Mouse (Mus musculus): Measurements from ENCODE around the gene 9230112D13Rik.

The 9230112D13Rik gene

GRCm38 (mm10) chr14:34499664-34500063 is 22.9 kb downstream of the 9230112D13Rik start:
- DNase-seq (ENCODE audit: low spot score in 2 of 2): no peak

- DNase-seq (ENCODE audit: low spot score in 2 of 2): no peak
Observed at GRCm38 (mm10) chr14:34497346-34497745, 25.3 kb downstream of the 9230112D13Rik start.

- DNase-seq (ENCODE audit: low spot score in 2 of 2): no peak
Observed at GRCm38 (mm10) chr14:34493682-34494081, 28.9 kb downstream of the 9230112D13Rik start.

GRCm38 (mm10) chr14:34492688-34493087 is 29.9 kb downstream of the 9230112D13Rik start:
- no peak for DNase-seq (ENCODE audit: low spot score in 2 of 2)

- no peak for DNase-seq (ENCODE audit: low spot score in 2 of 2)
Observed at GRCm38 (mm10) chr14:34490965-34491364, 31.6 kb downstream of the 9230112D13Rik start.

GRCm38 (mm10) chr14:34489928-34490327 is 32.7 kb downstream of the 9230112D13Rik start:
- no peak for DNase-seq (ENCODE audit: low spot score in 2 of 2)

- no peak for DNase-seq (ENCODE audit: low spot score in 2 of 2)
Observed at GRCm38 (mm10) chr14:34486169-34486568, 36.4 kb downstream of the 9230112D13Rik start.

GRCm38 (mm10) chr14:34483469-34484341 is 38.9 kb downstream of the 9230112D13Rik start:
- DNase-seq (ENCODE audit: low spot score in 2 of 2): no peak

- no peak for DNase-seq (ENCODE audit: low spot score in 2 of 2)
Observed at GRCm38 (mm10) chr14:34471591-34471990, 51.0 kb downstream of the 9230112D13Rik start.

GRCm38 (mm10) chr14:34466291-34466690 is 56.3 kb downstream of the 9230112D13Rik start:
- no peak for DNase-seq (ENCODE audit: low spot score in 2 of 2)
